Mouse (Mus musculus) lung, adult 10 weeks (tissue): ENCODE measurements around the gene Sgtb. TPM values are rescaled to one million over a fixed set of nuclear protein-coding genes. Genes with fewer than 3 reads are reported as not detected.

Experiments
- polyA plus RNA-seq: library from polyadenylated mRNA; stranded (reverse); fragments of 350-450 nt; fragmentation: Illumina TruSeq; extraction: RNeasy Lipid Tissue Mini Kit (QIAGEN cat#74804); gene quantifications from one replicate; pipeline ENCODE4 v1.2.3, GENCODE M21; 2014; ENCODE audit warnings: low read depth, low replicate concordance; ENCODE audit not compliant: insufficient read depth

Gene Sgtb
- 2.6 TPM for polyA plus RNA-seq

DNA sequence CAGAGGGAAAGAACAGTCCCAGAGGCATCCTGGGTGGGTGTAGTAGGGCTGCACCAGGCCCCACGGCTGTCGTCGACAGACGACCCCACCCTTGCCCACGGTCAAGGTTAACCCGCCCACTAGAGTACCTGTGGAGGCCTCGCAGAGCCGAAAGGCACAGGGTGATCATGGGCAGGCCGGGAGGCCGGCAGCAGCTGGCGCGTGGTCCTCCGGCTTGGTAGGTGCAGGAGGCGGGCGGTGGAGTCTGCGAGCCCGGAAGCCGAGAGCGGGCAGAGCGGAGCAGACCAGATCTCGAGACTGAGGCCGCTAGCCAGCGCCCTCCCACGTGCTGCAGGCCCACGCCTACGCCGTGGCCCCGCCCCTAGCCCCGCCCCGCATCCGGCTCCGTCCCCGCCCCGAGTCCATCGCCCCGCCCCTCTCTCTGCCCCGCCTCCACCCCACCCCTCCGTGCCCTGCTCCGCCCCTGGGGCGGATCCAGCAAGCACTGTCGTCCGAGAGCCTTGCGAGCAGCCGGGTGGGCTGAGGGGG is at the start of gene Sgtb, which contains the start of gene Nln:
Gene Sgtb (plus strand): TSS at position 454 of the 528 bp plus-strand sequence.
Gene Nln (minus strand): TSS at position 327 of the 528 bp plus-strand sequence.

DNA sequence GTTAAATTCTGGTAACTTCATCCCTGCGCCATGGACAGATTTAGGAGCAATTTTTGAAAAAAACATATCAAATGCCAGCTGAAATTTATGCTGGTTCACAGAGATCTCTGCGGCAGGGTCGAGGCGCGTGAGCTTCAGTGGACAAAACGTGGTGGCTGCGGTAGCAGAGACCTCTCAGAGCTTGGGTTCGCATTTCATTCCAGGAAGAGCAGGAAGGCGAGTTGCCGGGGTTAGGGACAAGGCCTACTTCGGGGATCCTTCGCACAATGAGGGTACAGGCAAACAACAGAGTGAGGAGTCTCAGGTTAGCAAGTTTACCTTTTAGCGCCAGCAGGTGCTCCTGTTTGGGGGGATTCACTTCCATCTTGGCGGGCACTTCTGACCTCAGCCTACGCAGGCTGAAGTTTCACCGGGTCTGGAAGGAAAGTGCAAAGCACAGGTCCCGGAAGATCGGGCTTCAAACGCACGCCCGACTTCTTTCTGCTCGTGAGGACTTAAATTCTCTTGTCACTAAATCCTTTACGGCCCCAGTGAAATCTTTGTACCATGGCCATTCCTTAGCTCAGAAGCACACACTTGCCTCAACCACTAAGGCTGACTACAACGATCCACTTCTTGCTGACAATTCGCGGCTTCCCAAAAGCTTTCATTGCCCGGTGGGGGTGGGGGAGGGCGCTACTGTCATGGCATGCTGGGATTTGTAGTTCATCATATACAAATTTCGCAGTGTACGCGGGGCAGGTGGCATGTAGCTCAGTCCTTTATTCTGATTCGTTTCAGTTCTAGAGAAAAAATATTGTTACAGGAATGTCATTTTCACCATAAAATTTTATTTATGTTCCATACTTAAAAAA is 68.5 kb downstream of the Sgtb start, which contains the start of gene Trappc13:
Gene Trappc13 (minus strand): TSS at position 674 of the 854 bp plus-strand sequence.

DNA sequence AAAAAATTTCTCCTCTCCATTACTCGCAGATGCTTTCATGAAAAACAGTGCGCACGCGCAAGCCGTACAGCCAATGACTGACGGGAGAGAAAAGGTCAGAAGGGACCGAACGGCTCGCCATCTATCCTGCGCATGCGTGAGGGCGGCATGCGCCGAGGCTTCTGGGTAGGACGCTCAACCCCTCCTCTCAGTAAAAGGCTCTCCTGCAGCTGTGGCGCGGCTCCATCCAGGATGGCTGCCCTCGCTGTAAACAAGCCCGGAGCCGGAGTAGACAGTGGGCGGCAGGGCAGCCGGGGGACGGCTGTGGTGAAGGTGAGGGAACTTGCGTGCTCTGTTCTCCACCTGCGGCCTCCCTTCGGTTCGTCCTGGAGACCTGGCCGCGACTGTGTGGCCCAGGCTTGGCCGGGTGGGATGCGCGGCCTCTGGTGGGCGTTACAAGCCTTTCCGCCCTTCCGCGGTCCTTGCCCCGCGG is 69.1 kb downstream of the Sgtb start, which contains the start of gene Trim23:
Gene Trim23 (plus strand): TSS at position 148 of the 472 bp plus-strand sequence.

Other genes starting within 250 kb of the Sgtb start
- 25.7 TPM for gene Erbin, start 189.2 kb upstream of the Sgtb start, polyA plus RNA-seq
- 7.7 TPM for gene Nln, start 127 bp upstream of the Sgtb start, polyA plus RNA-seq
- 16.4 TPM for gene Trappc13, start 68.7 kb downstream of the Sgtb start, polyA plus RNA-seq
- gene Trim23, start 69.1 kb downstream of the Sgtb start, polyA plus RNA-seq = 8.4 TPM
- 0.72 TPM for gene Cenpk, start 118.9 kb downstream of the Sgtb start, polyA plus RNA-seq
- 4.9 TPM for gene Ppwd1, start 119.1 kb downstream of the Sgtb start, polyA plus RNA-seq
- 0.58 TPM for gene Adamts6, start 178.1 kb downstream of the Sgtb start, polyA plus RNA-seq